Mouse (Mus musculus) C2C12 (cell line): Measurements from ENCODE around the gene Gm13090. TPM values are rescaled to one million over a fixed set of nuclear protein-coding genes. Genes with fewer than 3 reads are reported as not detected.

Experiments used
- H3K27me3 ChIP-seq: one replicate; pipeline ENCODE4 v1.6.1; 2011; ENCODE audit not compliant: control insufficient read depth, insufficient read depth, insufficient read length
- H3K36me3 ChIP-seq: one replicate; pipeline ENCODE4 v1.6.1; 2011; ENCODE audit not compliant: control insufficient read depth, insufficient read depth
- H3K4me3 ChIP-seq: one replicate; pipeline ENCODE4 v1.5.1; 2011; ENCODE audit warnings: mild to moderate bottlenecking, control low read depth; ENCODE audit not compliant: poor library complexity, insufficient read depth, severe bottlenecking
- H3K79me2 ChIP-seq: one replicate; pipeline ENCODE4 v1.6.1; 2011; ENCODE audit not compliant: control insufficient read depth, insufficient read depth
- H3K79me3 ChIP-seq: one replicate; pipeline ENCODE4 v1.6.1; 2011; ENCODE audit warnings: low read depth, control low read depth
- H3ac ChIP-seq: one replicate; pipeline ENCODE3; 2011; ENCODE audit warnings: low read depth; ENCODE audit not compliant: control insufficient read depth, insufficient read length
- CEBPB ChIP-seq: IDR thresholded peaks from one replicate; pipeline ENCODE4 v1.6.1; 2011; ENCODE audit warnings: low read depth, mild to moderate bottlenecking, control low read depth, moderate library complexity
- CTCF ChIP-seq: IDR thresholded peaks from one replicate; pipeline ENCODE4 v1.5.1; 2011; ENCODE audit not compliant: control insufficient read depth, insufficient read depth, insufficient read length
- FOSL1 ChIP-seq: IDR thresholded peaks from one replicate; pipeline ENCODE4 v1.8.0; 2011; ENCODE audit warnings: mild to moderate bottlenecking, low read length; ENCODE audit not compliant: poor library complexity, insufficient read depth, severe bottlenecking
- MAX ChIP-seq: IDR thresholded peaks from one replicate; pipeline ENCODE4 v1.6.1; 2011; ENCODE audit warnings: mild to moderate bottlenecking, control low read depth
- MYOD1 ChIP-seq: IDR thresholded peaks from one replicate; pipeline ENCODE4 v1.6.1; 2011; ENCODE audit warnings: low read depth; ENCODE audit not compliant: control insufficient read depth, insufficient read length
- MYOG ChIP-seq: IDR thresholded peaks from one replicate; pipeline ENCODE4 v1.6.1; 2011; ENCODE audit not compliant: control insufficient read depth, insufficient read length; ENCODE audit errors: extremely low read depth
- USF1 ChIP-seq: IDR thresholded peaks from one replicate; pipeline ENCODE4 v1.6.1; 2011; ENCODE audit warnings: low read depth, mild to moderate bottlenecking, control low read depth, moderate library complexity
- polyA plus RNA-seq: library from polyadenylated mRNA; unstranded; fragments of >200 nt; fragmentation: generic; extraction: Trizol; gene quantifications from one replicate; pipeline ENCODE4 v1.2.1, GENCODE M21; 2012; ENCODE audit warnings: missing spikeins

Gm13090 gene
- polyA plus RNA-seq, 1 experiment: not detected

DNA sequence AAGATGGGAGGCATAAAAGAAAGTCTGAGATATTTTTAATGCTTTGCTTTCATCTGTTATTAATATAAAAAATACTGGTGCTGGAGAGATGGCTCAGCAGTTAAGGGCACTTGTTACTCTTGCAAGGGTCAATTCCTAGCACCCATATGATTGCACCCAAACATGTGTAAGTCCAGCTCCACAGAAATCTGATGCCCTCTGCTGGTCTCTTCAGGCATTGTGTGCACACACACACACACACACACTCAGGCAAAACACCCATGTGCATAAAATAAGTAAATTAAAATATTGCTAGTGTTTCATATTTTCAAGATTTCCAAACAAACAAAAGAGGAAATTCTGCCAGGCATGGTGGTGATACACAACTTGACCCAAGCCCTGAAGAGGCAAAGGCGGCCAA lies 2.0 kb upstream of the Gm13090 start:
- H3K79me2 ChIP-seq: no peaks in the 10 kb centered on the region
- H3ac ChIP-seq: no peak overlapping the region
- TF ChIP-seq MYOD1 (no peak), USF1 (no peak), CEBPB (no peak), MAX (no peak), CTCF (no peak), FOSL1 (no peak), MYOG (no peak)
- H3K4me3 ChIP-seq: no peak overlapping the region
- H3K79me3 ChIP-seq: no peaks in the 10 kb centered on the region
- H3K36me3 ChIP-seq: no peaks in the 10 kb centered on the region
- peaks cover 22% of the 10 kb centered on the region for H3K27me3 ChIP-seq

DNA sequence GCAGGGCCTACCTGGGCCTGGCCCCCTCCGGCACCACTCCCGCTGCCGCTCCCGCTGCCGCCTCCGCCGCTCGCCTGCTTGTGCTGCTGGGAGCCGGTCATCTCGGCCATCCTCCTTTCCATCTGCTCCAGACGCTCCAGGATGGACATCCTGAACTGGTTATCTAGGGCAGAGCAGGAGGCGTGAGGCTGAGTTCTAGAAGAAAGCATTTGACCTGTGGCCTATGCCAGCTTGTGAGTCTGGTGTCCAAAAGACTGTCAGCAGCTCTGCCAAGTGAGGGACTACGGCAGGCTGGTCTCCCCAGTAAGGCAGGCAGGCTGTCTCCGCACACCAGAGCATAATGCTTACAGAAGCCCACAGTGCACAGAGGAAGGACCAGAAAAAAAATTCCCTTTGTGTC lies 551 bp upstream of the Gm13090 start:
- peaks cover 32% of the 10 kb centered on the region for H3K27me3 ChIP-seq
- TF ChIP-seq MYOG (no peak), FOSL1 (no peak), USF1 (no peak)
- no peak overlapping the region for H3K4me3 ChIP-seq
- no peaks in the 10 kb centered on the region for H3K79me2 ChIP-seq
- H3ac ChIP-seq: no peak overlapping the region
- H3K79me3 ChIP-seq: no peaks in the 10 kb centered on the region
- no peaks in the 10 kb centered on the region for H3K36me3 ChIP-seq

DNA sequence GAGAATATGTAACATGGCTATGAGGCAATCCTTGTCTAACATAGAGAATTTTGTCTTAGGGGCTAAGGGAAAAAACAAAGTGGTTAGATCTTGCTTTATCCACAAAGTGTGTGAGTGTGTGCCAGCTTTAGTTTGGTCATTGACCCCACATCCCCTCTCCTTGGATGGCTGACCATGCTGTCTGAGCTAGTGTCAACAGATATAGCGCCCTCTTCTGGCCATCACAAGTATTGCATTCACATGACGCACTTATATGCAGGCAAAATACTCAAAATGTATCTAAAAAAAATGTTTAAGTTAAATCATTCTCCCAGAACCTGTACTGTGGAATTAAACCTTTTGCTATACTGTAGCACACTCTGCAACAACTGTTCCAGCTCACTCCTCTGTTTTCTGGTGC lies 5.8 kb downstream of the Gm13090 start:
- no peak overlapping the region for H3K4me3 ChIP-seq
- TF ChIP-seq CEBPB: no peak
- no peak for TF ChIP-seq FOSL1
- TF ChIP-seq USF1: no peak
- TF ChIP-seq MAX: no peak
- TF ChIP-seq MYOG: no peak
- TF ChIP-seq CTCF: no peak
- no peak for TF ChIP-seq MYOD1
- no peak overlapping the region for H3ac ChIP-seq
- H3K79me2 ChIP-seq: no peaks in the 10 kb centered on the region
- peaks cover 71% of the 10 kb centered on the region for H3K27me3 ChIP-seq
- no peaks in the 10 kb centered on the region for H3K79me3 ChIP-seq
- H3K36me3 ChIP-seq: no peaks in the 10 kb centered on the region

DNA sequence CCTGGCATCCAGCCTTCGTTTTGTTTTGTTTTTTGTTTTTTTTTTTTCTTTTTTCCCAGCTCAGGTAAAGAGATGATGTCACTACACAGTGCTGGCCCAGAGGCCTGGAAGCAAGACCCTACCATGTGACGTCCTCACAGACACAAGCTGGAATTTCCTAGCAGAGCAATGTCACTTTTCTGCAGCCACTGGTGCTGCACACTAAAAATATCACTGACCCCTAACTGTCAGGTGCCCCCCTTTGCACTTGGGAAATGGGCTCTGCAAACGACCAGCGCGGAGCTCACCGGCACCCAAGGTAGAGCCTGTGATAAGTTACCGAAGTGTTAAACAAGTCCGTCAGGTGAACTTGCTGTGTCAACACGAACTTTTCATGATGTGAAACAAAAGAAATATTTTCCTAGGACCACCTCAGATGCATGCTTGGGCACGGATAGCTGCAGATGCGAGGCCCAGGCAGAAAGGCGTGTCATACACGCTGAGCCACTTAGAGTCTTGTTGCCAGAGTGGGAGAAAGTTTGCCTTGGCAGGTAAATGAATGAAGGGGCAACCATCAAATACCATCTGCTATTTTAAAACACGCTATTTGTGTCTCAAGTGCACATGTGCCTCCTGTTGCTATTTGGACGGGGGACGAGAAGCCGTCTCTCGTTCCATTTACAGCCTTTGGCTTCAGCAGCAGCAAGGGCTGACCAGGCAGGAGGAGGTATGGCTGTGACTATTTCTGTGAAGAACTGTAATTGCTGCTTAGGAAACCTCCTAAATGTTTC lies 7.1 kb downstream of the Gm13090 start:
- Histone ChIP-seq H3K27me3 (peaks cover 74% of the 10 kb centered on the region), H3K4me3 (no peak overlapping the region), H3K79me3 (no peaks in the 10 kb centered on the region), H3ac (no peak overlapping the region), H3K36me3 (no peaks in the 10 kb centered on the region), H3K79me2 (no peaks in the 10 kb centered on the region)
- TF ChIP-seq MYOD1 (no peak), CTCF (no peak), MYOG (no peak), MAX (no peak), USF1 (no peak), CEBPB (no peak), FOSL1 (no peak)

DNA sequence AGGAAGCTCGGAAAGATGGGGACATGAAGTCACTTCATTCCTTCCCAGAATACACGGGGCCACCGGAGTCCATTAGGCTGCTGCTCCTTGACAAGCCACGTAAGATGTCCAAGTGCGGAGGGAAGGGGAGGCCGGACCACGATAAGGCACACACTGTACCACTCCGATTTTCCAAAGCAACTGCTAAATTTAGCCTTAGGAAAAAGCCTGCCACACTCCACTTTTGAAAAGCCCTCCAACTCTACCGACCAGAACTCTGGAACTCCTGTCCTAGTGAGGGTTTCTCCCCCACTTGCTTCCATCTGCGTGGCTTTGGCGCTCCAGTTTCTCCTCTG lies 7.7 kb downstream of the Gm13090 start:
- no peak overlapping the region for H3ac ChIP-seq

DNA sequence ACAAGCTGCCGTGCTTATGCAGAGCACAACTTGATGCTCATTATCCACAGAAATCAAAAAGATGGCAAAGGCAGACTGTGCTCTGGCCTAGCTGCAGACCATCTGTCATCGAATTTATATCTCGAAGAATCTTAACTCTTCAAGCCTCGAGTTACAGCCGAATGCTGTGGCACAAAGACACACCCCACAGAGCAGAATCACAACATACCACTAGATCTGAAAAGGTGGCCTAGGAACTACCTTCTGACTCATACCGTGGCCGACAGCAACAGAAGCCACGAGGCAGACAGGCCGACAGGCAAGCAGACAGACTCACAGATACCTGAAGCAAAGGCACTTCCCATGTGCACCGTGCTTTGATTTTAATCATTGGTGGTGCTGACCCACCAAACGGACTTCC lies 14.3 kb downstream of the Gm13090 start:
- Histone ChIP-seq H3K27me3 (peaks cover 81% of the 10 kb centered on the region), H3ac (no peak overlapping the region), H3K79me2 (no peaks in the 10 kb centered on the region), H3K36me3 (no peaks in the 10 kb centered on the region), H3K4me3 (no peak overlapping the region), H3K79me3 (no peaks in the 10 kb centered on the region)
- TF ChIP-seq CTCF (no peak), CEBPB (no peak), MAX (no peak), MYOG (no peak), FOSL1 (no peak), MYOD1 (no peak)

More for the DNA sequence above, 7.7 kb downstream of the Gm13090 start:
- Histone ChIP-seq H3K36me3 (no peaks in the 10 kb centered on the region), H3K79me3 (no peaks in the 10 kb centered on the region), H3K79me2 (no peaks in the 10 kb centered on the region), H3K27me3 (peaks cover 77% of the 10 kb centered on the region), H3K4me3 (no peak overlapping the region)
- TF ChIP-seq USF1 (no peak), MYOG (no peak), MYOD1 (no peak), MAX (no peak), FOSL1 (no peak), CEBPB (no peak), CTCF (no peak)
